Comparison of ENCODE assay signal across 11 mouse cellular contexts in the genomic region with DNA sequence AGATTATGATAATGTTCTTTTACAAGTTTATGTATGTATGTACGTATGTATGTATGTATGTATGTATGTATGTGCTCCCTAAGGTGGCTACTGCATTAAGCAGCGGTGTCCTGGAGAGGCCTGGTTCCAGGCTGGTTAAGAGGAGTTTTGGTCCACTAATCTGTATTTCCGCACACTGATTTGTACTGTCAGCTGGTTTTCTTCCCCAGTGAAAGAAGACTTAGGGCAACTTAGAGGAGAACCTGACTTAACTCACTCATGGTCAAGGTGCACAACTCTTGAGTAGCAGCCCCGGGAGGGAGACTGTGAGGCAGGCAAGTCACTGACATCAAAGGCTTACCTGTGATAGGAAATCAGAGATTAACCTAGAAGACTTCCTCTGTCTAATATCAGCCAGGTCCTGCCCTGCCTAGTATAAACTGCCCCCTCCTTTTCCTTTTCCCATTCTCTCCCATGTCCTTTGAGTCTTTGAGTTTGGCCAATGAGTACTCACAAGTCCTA. TPM values are rescaled to one million over a fixed set of nuclear protein-coding genes. Genes with fewer than 3 reads are reported as not detected.
DNase-seq lines count a peak whose midpoint lies in the region; ATAC-seq and TF ChIP-seq lines count a peak whose summit lies in the region.
"Had no signal": no experiment of that assay in that cellular context is flagged by ENCODE, and none has a peak within 500 bp of the region (broad histone marks: within the 10 kb centered on the region; RNA-seq: fewer than 3 reads in every experiment).

No protein-coding gene starts in this region.

- DNase-seq in embryo, embryonic 10 days (ENCODE audit: low spot score): peak; percentile 27
- no peak for DNase-seq in embryo, embryonic 10.5 days (ENCODE audit: low spot score)
- DNase-seq in testis, postnatal 10 days (ENCODE audit: low spot score): no peak
- DNase-seq in thymus, postnatal 4 days: no peak
- DNase-seq in ovary, postnatal 14 days (ENCODE audit: low spot score): no peak
- DNase-seq: adrenal gland, postnatal 25 days; gastrocnemius, adult 2 months; lung, adult 2 months had no signal

- H3K9me3 ChIP-seq in liver, embryonic 12.5 days (replicated peaks): no peaks in the 10 kb centered on the region

- WGBS in liver, embryonic 12.5 days (ENCODE audit: insufficient replicate concordance): 73% methylated on average over 4 of the region's 4 CpGs

- TF ChIP-seq POLR2A in testis, adult 2 months (IDR thresholded peaks at IDR 0.05; ENCODE audit: control insufficient read depth, low read depth, low read length): no peak

- ATAC-seq in liver, embryonic 12.5 days: no peak
- no peak for ATAC-seq in CD4-positive, CD25-positive, alpha-beta regulatory T cell, adult 4 months

- H3K4me3 ChIP-seq in testis, adult 2 months (ENCODE audit: control insufficient read depth, low read depth, low read length): peak overlapping the region; percentile 85
- peak overlapping the region; percentile 65 for H3K4me3 ChIP-seq in liver, embryonic 12.5 days
- H3K4me3 ChIP-seq: gastrocnemius, adult 2 months had no signal

- H3K27ac ChIP-seq in testis, adult 2 months (ENCODE audit: control insufficient read depth, insufficient read depth, low read depth, low read length): no peak overlapping the region
- H3K27ac ChIP-seq in liver, embryonic 12.5 days: peak overlapping the region; percentile 98
- H3K27ac ChIP-seq: gastrocnemius, adult 2 months had no signal

- H3K36me3 ChIP-seq in testis, adult 2 months (ENCODE audit: control insufficient read depth, insufficient read depth, low read length): no peaks in the 10 kb centered on the region
- no peaks in the 10 kb centered on the region for H3K36me3 ChIP-seq in liver, embryonic 12.5 days

- peak overlapping the region; percentile 83 for H3K9ac ChIP-seq in liver, embryonic 12.5 days

- peaks cover 5% of the 10 kb centered on the region; the same call in 1 of the 2 replicates for H3K4me1 ChIP-seq in testis, adult 2 months (ENCODE audit: control insufficient read depth, insufficient read depth, low read length)
- peaks cover 40% of the 10 kb centered on the region for H3K4me1 ChIP-seq in liver, embryonic 12.5 days

- TF ChIP-seq CTCF in testis, adult 2 months (IDR thresholded peaks at IDR 0.05; ENCODE audit: control insufficient read depth, insufficient read depth, insufficient replicate concordance, low read depth, low read length): no peak

- H3K27me3 ChIP-seq in testis, adult 2 months (ENCODE audit: control insufficient read depth, insufficient read depth, low read length): no peaks in the 10 kb centered on the region
- H3K27me3 ChIP-seq in liver, embryonic 12.5 days (replicated peaks): no peaks in the 10 kb centered on the region

- peak overlapping the region; percentile 77 for H3K4me2 ChIP-seq in liver, embryonic 12.5 days

RNA-seq across cellular contexts. Expression of a gene that starts 2.0 kb away (rescaled TPM):
- 18.0 and 18.3 TPM in 2 replicates for polyA plus RNA-seq in testis, adult 2 months (2012; rRNA removed)
- 12.3 and 13.8 TPM in 2 replicates for polyA plus RNA-seq in liver, embryonic 12.5 days (2016; fragmentation: Nextera tagmentation; extraction: Ambion mirVana)
- not detected for polyA plus RNA-seq in CD4-positive, CD25-positive, alpha-beta regulatory T cell, adult 4 months (2017; shearing (Covaris generic))

RNA-seq across cellular contexts. Expression of a gene that starts 3.2 kb away (rescaled TPM):
- 37.8 and 209 TPM in 2 replicates for polyA plus RNA-seq in testis, adult 2 months (2012; rRNA removed)
- 55.9 and 73.8 TPM in 2 replicates for polyA plus RNA-seq in liver, embryonic 12.5 days (2016; fragmentation: Nextera tagmentation; extraction: Ambion mirVana)
- 10 to 100 TPM; 32.4 to 55.4 TPM for polyA plus RNA-seq in CD4-positive, CD25-positive, alpha-beta regulatory T cell, adult 4 months (2017; shearing (Covaris generic))

RNA-seq across cellular contexts. Expression of a gene that starts 8.4 kb away (rescaled TPM):
- polyA plus RNA-seq in testis, adult 2 months (2012; rRNA removed): 1,076 and 1,288 TPM in 2 replicates
- 23.9 and 29.2 TPM in 2 replicates for polyA plus RNA-seq in liver, embryonic 12.5 days (2016; fragmentation: Nextera tagmentation; extraction: Ambion mirVana)
- 10 to 100 TPM in 1 of 2 experiments, not detected in 1; 21.7 TPM for polyA plus RNA-seq in CD4-positive, CD25-positive, alpha-beta regulatory T cell, adult 4 months (2017; shearing (Covaris generic))

RNA-seq across cellular contexts. Expression of a gene that starts 9.6 kb away (rescaled TPM):
- polyA plus RNA-seq in testis, adult 2 months (2012; rRNA removed): not detected in 2 replicates
- 2.7 and 3.0 TPM in 2 replicates for polyA plus RNA-seq in liver, embryonic 12.5 days (2016; fragmentation: Nextera tagmentation; extraction: Ambion mirVana)
- polyA plus RNA-seq in CD4-positive, CD25-positive, alpha-beta regulatory T cell, adult 4 months (2017; shearing (Covaris generic)): not detected
- polyA plus RNA-seq: lung, adult 2 months had no signal

RNA-seq across cellular contexts. Expression of a gene that starts 16.0 kb away (rescaled TPM):
- 11.3 and 13.0 TPM in 2 replicates for polyA plus RNA-seq in testis, adult 2 months (2012; rRNA removed)
- polyA plus RNA-seq in liver, embryonic 12.5 days (2016; fragmentation: Nextera tagmentation; extraction: Ambion mirVana): 6.1 and 6.6 TPM in 2 replicates
- polyA plus RNA-seq in CD4-positive, CD25-positive, alpha-beta regulatory T cell, adult 4 months (2017; shearing (Covaris generic)): 1 to 10 TPM; 1.6 to 2.6 TPM

Comparison
In these comparisons a context has a peak if more than half of its experiments do, and no peak if none do; other contexts are left out.
1. RNA of a gene that starts 2.0 kb away (polyA plus RNA-seq): 18.0 to 18.3 TPM in testis, adult 2 months and 12.3 to 13.8 TPM in liver, embryonic 12.5 days; not detected in CD4-positive, CD25-positive, alpha-beta regulatory T cell, adult 4 months; every median in the first group is over 10 times any median in the second.
2. RNA of a gene that starts 8.4 kb away (polyA plus RNA-seq): 1,076 to 1,288 TPM in testis, adult 2 months; 23.9 to 29.2 TPM in liver, embryonic 12.5 days and 21.7 TPM in CD4-positive, CD25-positive, alpha-beta regulatory T cell, adult 4 months; every median in the first group is over 10 times any median in the second.